Mouse (Mus musculus) bone marrow, adult 2 months (tissue): ENCODE results near the gene AC109138.7. TPM values are rescaled to one million over a fixed set of nuclear protein-coding genes. Genes with fewer than 3 reads are reported as not detected.

Source experiments
- H3K27ac ChIP-seq: fragments of 200-500 bp; 2 replicates; pipeline ENCODE4 v1.5.1; 2012; ENCODE audit warnings: low read depth, mild to moderate bottlenecking, control low read depth, inconsistent platforms, low read length; ENCODE audit not compliant: control insufficient read depth, poor library complexity, insufficient read depth
- H3K4me1 ChIP-seq: fragments of 200-500 bp; 2 replicates; pipeline ENCODE4 v1.6.1; 2011; ENCODE audit warnings: low read length; ENCODE audit not compliant: control insufficient read depth, insufficient read depth
- H3K4me3 ChIP-seq: fragments of 200-500 bp; replicated peaks from 2 replicates; pipeline ENCODE3; 2011; ENCODE audit warnings: mild to moderate bottlenecking, low read depth, low read length, control low read depth; ENCODE audit not compliant: control insufficient read depth
- CTCF ChIP-seq: fragments of 200-500 bp; IDR thresholded peaks from 2 replicates; pipeline ENCODE4 v1.5.1; 2011; ENCODE audit warnings: low read length, control low read depth; ENCODE audit not compliant: control insufficient read depth, insufficient read depth
- POLR2A ChIP-seq: fragments of 200-500 bp; IDR thresholded peaks from 2 replicates; pipeline ENCODE4 v1.6.1; 2011; ENCODE audit warnings: low read depth, mild to moderate bottlenecking, control low read depth, low read length, borderline replicate concordance; ENCODE audit not compliant: control insufficient read depth
- WGBS: fragments of 180-500 bp; shearing (Covaris S2); methylation state at CpG from one replicate; pipeline ENCODE4 v1.1.7; 2018; 5-methylcytosine and 5-hydroxymethylcytosine counted together
- polyA plus RNA-seq: library from polyadenylated mRNA; stranded (reverse); fragments of >200 nt; gene quantifications from 2 replicates; pipeline ENCODE4 v1.2.4, GENCODE M21; 2011; ENCODE audit warnings: low replicate concordance; ENCODE audit not compliant: missing spikeins, insufficient read depth, insufficient read length

Gene AC109138.7
- polyA plus RNA-seq, 1 experiment = not detected

GRCm38 (mm10) chr19:4208563-4208962, 5.6 kb upstream of the AC109138.7 start:
- TF ChIP-seq CTCF (no peak), POLR2A (no peak)
- WGBS = 74% methylated on average over 5 of the region's 5 CpGs
- H3K4me1 ChIP-seq = no peaks in the 10 kb centered on the region
- H3K4me3 ChIP-seq = no peak overlapping the region
- no peak overlapping the region for H3K27ac ChIP-seq

- H3K4me3 ChIP-seq = no peak overlapping the region
- TF ChIP-seq CTCF (no peak), POLR2A (no peak)
- H3K27ac ChIP-seq = no peak overlapping the region
- peaks cover 5% of the 10 kb centered on the region for H3K4me1 ChIP-seq
- WGBS = 65% methylated on average over 4 of the region's 4 CpGs
Measured at GRCm38 (mm10) chr19:4211891-4212588, 2.1 kb upstream of the AC109138.7 start.

GRCm38 (mm10) chr19:4213524-4213974, 608 bp upstream of the AC109138.7 start:
- Histone ChIP-seq H3K4me1 (peaks cover 5% of the 10 kb centered on the region), H3K27ac (peak overlapping the region; percentile 49; the same call in 1 of the 2 replicates), H3K4me3 (peak overlapping the region; percentile 15)
- TF ChIP-seq CTCF = no peak
- TF ChIP-seq POLR2A = no peak
- 13% methylated on average over 9 of the region's 9 CpGs for WGBS

GRCm38 (mm10) chr19:4214771-4215450, 754 bp downstream of the AC109138.7 start:
- H3K4me1 ChIP-seq = peaks cover 7% of the 10 kb centered on the region
- TF ChIP-seq CTCF = no peak
- TF ChIP-seq POLR2A = no peak
- H3K4me3 ChIP-seq = peak overlapping the region; percentile 49
- WGBS = under 1% methylated on average over 64 of the region's 81 CpGs
- H3K27ac ChIP-seq = peak overlapping the region; percentile 93

GRCm38 (mm10) chr19:4215451-4215840, 1.3 kb downstream of the AC109138.7 start:
- 0 out of 2 replicates have a peak overlapping the region, but pooled peaks have one; percentile 3 for H3K27ac ChIP-seq
- WGBS = 1% methylated on average over 15 of the region's 21 CpGs
- H3K4me1 ChIP-seq = peaks cover 9% of the 10 kb centered on the region
- H3K4me3 ChIP-seq = peak overlapping the region; percentile 52
- TF ChIP-seq POLR2A (no peak), CTCF (no peak)

GRCm38 (mm10) chr19:4216041-4216685, 2.0 kb downstream of the AC109138.7 start:
- no peak for TF ChIP-seq POLR2A
- TF ChIP-seq CTCF = no peak
- WGBS = 17% methylated on average over 14 of the region's 14 CpGs
- peak overlapping the region; percentile 16 for H3K4me3 ChIP-seq
- no peak overlapping the region for H3K27ac ChIP-seq
- peaks cover 11% of the 10 kb centered on the region for H3K4me1 ChIP-seq

GRCm38 (mm10) chr19:4217140-4217539, 3.0 kb downstream of the AC109138.7 start:
- 52% methylated on average over 5 of the region's 5 CpGs for WGBS
- Histone ChIP-seq H3K27ac (no peak overlapping the region), H3K4me3 (no peak overlapping the region), H3K4me1 (peaks cover 14% of the 10 kb centered on the region)
- TF ChIP-seq POLR2A (no peak), CTCF (no peak)

GRCm38 (mm10) chr19:4217855-4218254, 3.7 kb downstream of the AC109138.7 start:
- 73% methylated on average over 3 of the region's 3 CpGs for WGBS

More at GRCm38 (mm10) chr19:4217855-4218254, 3.7 kb downstream of the AC109138.7 start:
- TF ChIP-seq CTCF (no peak), POLR2A (no peak)
- Histone ChIP-seq H3K4me3 (no peak overlapping the region), H3K4me1 (peaks cover 19% of the 10 kb centered on the region), H3K27ac (peak overlapping the region; percentile 42; the same call in 1 of the 2 replicates)
